Mouse (Mus musculus) olfactory bulb, adult 2 months (tissue): ENCODE measurements around the gene Adgrg1.

ENCODE experiments used
- CTCF ChIP-seq: fragments of 200-500 bp; IDR thresholded peaks from 2 replicates; pipeline ENCODE4 v1.5.1; 2012; ENCODE audit warnings: low read depth, mild to moderate bottlenecking, low read length, moderate library complexity; ENCODE audit not compliant: insufficient read depth
- POLR2A ChIP-seq: fragments of 200-500 bp; IDR thresholded peaks from 2 replicates; pipeline ENCODE4 v1.6.1; 2012; ENCODE audit warnings: mild to moderate bottlenecking, low read depth, low read length, moderate library complexity; ENCODE audit not compliant: insufficient read depth

GRCm38 (mm10) chr8:94974467-94975165 lies at the start of gene Adgrg1:
- TF ChIP-seq CTCF (no peak), POLR2A (no peak)
